Mouse (Mus musculus) right cerebral cortex, postnatal 14 days (tissue): ENCODE results near the gene Dner.
A peak's percentile ranks its signal among the peaks of the same experiment; 100 is the strongest.
"Not testable (repeated sequence)": the region's sequence is repeated elsewhere in the genome, so short reads cannot be mapped to it uniquely, and the experiment has no call there.

Source experiments
- DNase-seq: peaks from one replicate; pipeline ENCODE4 v3.0.0; 2022

The Dner gene

DNA sequence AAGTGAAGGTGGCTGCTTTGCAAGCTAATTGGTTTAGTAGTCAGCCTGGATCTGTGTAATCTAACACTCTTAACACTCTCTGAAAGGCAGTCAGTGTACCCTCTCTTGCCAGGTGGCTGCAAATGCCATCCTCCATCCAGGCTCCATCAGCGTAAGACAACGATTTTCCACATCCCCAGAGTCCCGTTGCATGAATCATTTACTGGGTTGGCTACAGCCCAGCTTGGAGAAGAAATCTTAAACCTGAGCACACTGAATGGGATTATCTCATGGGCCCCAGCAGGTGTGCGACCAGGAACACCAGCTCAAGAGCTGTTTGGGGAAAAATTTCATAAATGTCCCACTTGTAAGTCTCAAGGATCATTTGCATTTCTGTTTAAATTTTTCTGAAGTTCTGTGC is 308.4 kb downstream of the Dner start:
- DNase-seq: peak; percentile 17

DNA sequence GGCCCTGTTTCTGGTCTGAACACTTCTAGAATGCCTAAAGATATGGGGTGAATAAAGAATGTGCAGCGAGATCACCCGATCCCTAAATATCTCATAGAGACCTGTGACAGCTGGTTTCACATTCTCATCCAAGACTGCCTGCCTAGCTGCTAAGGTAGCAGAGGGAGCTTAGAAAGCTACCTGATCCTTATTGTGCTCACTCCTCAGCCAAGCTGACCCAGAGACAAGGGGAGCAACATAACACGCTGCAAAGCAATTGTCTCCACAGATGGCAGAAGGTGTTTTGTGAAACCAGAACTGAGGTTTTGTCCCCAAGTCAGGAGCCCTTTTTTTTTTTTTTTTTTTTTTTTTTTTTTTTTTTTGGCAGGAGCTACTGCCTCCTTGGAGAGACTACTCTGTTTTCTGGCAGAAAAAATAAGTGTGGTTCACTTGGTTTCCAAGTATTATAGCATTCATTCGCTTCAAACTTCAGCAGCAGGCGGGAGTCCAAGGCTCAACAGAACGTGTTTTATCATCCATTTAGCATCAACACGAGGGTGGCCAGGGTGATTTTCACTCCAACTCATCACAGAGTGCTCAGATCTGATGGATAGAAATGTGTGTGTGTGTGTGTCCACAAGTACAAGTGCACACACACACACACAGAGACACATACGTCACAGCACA is 309.4 kb downstream of the Dner start:
- peak; percentile 32 for DNase-seq

DNA sequence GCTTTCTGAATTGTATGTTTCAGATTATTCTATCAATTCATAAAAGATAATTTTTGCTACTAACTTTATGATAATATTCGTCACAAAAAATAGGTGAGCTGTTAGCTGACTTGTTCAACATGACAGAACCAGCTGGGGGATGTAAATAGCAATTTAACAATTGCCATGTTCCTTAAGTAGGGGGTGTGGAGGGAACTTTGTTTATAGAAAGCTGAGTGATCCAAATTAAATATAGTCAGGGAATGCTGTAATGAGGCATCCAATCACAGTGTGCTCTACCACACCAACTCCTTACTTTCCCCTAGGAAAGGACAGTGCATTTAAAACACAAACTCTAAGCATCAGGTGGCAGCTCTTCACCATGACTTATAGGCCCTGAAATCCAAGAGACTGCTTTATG is 313.3 kb downstream of the Dner start:
- no peak for DNase-seq

DNA sequence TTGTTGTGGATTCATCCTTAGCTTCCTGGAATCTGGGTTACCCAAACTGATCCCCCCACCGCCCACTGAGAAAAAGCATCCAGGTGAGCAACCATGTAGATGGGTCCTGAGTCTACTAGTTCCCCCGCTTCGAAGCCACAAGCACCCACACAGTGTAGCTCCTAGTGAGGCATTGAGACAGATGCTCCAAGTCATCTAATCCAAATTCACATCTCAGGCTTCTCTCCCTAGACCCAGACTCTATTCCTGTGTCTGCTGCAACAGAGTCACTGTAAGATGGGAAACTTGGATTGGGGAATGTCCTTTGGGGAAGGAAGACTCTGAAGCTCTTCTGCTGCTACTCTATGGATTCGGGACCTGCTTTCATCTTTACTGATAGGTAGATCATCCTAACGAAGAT is 314.0 kb downstream of the Dner start:
- no peak for DNase-seq

DNA sequence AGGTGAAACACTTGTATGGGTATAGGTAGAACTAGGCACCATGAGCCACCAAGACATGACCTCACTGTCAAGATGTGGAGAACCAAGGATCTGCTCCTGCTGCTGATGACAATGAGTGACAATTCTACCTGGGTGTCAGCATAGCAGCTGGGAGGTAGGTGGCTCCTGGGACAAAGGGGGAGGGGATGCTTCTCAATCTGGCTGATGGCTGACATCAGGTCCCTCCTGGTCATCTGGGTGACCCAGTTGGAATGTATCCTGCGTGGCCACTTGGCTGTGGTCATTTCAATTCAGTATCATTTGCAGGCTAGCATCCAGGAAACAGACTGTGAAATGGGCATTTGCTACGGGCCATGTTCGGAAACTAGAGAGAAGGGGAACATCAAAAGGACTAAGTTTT is 315.1 kb downstream of the Dner start:
- no peak for DNase-seq

DNA sequence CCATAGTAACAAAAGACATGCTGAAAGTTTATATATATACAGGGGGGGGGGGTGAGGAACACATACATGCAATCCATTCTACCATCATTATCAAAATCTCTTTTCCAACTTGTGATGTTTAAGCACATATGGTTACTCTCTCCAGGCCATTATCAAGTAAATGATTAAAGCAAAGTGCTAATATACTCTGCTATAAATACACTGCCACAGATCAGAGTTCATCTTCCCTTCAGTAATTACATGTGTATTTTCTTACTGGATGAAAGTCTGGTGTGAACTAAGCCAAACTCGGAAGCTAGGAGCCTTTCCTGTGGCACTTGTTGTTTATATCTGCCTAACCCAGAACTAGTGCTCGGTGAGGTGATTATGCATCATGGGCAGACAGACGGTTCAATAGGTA is 328.3 kb downstream of the Dner start:
- DNase-seq: no peak

DNA sequence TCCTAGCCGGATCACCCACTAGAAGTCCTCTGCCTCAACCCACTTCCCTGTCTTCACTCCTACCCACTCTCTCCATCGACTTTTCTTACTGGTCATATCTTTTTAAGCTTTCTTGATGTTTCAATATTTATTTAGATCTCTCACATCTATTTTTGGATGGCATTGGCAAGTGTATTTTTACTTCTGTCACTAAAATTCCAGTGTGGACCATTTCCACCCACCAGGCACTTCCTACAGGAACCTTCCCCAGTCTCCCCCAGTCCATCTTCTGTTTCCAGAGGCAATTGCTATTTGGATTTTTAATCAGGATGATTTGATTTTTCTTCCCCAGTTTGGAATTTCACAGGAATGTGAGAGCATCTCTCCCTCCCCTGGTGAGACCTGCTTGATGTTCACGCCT is 329.5 kb downstream of the Dner start:
- DNase-seq: no peak

DNA sequence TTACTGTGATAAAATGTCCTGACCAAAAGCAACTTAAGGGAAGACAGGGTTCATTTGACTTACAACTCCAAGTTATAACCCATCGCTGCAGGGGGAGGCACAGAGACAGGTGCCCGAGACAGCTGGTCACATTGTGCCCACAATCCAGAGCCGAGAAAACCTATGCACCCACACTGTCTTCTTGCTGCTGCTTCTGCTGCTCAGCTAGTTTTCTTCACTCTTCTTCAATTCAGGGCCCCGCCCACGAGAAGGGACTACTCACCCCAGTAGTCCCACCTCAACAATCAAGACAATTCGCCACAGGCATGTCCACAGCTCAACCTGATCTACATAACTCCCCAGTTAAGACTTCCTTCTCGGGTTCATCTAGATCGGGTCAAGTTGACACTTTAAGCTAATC is 332.1 kb downstream of the Dner start, which contains the start of gene Pid1:
Gene Pid1, minus strand, starts transcription at position 214 of the 400 bp plus-strand sequence.
- DNase-seq: no peak

DNA sequence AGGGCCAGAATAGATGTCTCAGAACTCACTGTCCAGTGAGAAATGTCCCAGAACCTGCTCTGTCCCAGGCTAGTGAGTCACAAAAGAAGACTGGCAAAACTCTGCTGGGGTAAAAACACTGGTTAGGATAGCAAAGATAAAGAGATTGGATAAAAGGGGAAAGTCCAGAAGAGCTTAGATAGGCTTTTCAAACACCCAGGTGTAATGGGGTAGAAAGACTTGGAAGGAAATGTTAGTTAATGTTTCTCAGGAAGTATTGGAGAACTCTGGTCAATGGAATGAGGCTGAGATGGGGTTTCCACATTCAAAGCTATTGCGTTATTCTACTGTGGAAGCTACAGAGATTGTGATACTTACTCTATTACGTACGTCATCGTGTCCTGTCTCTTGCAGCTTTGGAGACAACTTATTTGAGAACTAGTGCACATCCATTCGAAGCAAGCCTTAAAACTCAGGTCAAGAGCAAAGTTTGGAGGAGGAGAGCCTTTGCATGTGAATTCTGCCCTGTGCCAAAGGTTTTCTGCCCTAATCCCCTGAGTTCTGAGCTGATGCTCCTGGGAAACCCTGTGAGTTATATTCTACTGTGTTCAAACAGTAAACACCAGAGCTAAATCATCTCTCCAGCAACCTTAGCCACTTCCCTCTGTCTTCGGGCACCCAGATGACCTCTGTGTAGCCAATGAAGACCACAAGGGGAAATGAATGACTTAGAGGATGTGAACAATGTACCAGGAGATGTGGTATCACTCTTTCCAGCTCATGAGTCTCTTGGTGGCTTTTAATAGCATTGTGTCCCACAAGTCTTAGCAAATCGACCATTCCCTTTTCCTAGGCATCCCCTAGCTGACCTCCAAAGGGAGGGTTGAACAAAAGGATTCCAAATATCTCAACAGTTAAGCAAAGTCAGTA is 333.1 kb downstream of the Dner start:
- DNase-seq: no peak

DNA sequence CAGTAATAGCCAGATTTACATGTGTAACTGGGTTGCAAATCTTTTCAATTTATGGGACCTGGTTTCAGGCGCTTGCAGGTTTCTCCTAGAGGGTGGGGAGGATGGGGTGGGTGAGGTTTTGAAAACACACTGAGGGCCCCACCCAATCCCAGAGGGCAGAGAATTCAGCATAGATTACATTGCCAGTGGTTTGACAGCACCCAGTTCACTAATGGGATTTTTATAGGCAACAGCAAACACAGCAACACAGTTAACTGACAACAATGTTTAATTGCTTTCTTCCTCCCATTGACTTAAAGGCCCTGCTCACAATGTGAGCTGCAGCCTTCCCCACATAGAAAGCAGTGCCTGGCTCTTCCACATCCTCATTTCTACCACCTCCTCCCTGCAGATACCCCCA is 333.8 kb downstream of the Dner start:
- no peak for DNase-seq

DNA sequence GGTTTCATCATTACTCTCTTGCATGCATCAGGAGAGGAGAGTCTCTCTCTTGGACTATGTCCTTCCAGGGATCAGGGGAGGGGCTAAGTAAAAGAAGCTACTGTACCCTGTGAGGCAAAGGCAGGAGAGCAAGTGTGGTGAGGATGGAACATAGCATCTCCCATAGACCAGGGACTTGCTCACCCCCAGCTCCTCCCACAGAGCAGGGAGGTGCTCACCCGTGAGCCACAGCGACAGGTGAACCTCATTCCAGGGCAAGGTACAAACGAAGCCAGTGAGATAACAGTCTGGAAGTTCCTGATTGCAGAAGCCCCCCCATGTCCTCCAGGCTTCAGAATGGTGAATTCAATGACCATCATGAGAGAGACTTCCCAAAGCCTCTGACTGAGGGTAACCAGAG is 334.6 kb downstream of the Dner start:
- no peak for DNase-seq

DNA sequence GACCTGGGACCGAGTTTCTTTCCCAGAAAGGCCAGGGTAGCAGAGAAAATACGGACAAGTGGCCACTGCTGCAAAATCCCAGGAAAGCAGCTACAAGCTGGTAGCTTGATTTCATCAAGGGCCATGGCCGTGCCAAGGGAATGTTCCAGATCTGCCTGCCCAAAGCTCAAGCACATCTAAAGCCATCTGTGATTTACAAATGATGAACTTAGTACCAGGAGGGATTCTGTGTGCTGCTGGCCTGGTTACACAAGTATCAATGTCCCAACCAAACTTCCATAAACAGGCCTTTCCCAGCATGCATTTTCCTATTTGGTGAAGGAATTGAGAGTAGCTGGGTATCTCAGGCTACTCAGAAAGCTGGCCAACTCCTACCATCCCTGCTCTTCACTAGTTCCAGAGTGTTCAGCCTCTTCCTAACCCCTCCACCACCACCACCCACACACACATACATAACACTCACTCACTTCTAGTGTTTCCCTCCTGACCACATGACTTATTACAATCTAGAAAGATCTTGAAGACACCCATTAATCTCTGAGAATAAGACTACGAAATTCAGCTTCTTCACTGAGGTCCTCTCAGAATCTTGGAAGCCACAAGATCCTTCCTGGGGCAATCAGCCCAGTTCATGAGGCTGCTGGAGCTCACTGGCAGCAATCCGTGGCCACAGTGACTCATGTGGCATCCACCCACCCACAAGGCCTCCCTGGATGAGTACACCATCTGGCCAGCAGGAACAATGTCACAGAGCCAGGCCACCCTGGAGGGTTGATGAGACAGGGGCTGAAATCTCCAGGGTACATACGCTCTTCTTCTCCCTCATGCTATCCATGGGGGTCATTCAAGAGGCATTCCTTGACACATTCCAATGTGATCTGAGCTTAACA is 336.2 kb downstream of the Dner start:
- DNase-seq: no peak

DNA sequence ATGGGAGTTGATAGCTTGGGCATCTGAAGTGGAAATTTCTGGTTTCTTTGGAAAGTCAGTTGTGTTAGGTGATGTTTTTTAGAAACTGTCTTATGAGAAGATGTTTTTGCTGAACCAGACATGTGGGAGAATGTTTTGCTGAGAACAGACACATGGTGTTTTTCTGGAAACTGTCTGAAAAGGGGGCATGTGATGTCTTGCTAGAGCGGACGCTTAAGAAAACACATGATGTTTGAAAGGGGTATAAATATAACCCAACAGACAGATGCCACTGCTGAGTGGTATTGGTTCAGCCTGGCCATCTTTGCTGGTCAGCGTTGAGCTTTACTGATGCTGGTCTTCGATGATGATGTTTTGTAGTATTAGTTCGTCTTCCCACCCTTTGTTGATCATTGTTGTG is 338.8 kb downstream of the Dner start:
- no peak for DNase-seq

DNA sequence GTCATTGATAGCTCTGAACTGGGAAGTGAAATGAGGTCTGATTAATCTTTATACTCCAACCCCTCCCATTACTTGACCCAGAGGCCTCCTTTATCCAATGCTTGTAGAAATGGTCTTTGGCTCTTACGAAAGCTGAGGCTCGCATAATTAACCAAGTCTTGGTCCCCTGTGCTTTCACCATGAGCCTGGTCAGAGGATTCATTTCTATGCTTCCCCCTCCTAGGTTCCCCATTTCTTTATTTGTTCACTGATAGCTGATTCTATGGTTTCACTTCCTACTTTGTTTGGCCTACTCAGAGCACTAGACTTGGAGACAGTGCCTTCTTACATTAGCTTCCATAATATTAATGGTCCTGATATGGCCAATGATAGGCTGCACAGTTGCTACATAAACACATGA is 345.8 kb downstream of the Dner start:
- no peak for DNase-seq

DNA sequence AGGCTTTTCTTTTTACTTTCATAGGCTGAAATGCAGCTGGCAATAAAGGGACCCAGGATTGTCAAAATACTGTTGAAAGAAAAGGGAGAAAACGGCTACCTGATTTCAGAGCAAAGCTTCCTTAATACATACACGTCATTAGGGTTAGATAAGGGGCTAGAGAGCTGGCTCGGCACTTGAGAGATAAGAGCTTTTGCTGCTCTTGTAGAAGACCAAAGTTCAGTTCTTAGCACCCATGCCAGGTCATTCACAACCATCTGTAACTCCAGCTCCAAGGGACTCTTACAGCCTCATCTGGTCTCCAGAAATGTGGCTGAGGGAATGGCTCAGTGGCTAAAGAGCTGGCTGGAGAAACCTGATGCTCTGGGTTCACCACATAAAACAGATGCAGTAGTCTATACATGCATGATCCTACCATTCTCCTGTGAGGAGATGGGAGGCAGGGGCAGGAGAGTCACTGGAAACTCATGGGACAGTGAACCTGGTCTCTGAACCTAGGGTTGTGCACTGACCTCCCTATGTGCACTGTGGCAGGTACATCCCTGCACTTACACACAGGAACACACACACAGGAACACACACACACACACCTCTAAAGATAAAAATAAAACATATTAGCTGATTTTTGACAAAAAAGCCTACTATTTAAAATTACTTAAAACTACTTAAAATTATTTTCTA is 348.1 kb downstream of the Dner start:
- no peak for DNase-seq

DNA sequence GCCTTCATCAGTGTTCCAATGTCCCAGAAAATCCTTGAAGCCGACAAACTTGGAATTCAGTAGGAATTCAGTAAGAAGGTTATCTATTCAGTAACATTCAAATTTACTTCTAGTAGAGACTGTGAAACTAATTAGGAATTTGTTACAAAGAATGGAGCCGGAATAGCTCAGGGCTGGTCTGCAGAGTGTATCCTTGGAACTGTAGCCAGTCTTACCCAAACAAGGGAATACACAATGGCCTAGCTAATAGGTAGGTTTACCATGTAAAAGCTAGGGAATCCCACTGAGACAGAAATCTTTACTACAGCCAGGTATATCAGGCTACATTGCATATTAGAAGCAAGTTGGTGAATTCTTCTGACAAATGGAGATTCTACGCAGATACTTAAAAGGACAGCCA is 363.2 kb downstream of the Dner start:
- not testable (repeated sequence) for DNase-seq

DNA sequence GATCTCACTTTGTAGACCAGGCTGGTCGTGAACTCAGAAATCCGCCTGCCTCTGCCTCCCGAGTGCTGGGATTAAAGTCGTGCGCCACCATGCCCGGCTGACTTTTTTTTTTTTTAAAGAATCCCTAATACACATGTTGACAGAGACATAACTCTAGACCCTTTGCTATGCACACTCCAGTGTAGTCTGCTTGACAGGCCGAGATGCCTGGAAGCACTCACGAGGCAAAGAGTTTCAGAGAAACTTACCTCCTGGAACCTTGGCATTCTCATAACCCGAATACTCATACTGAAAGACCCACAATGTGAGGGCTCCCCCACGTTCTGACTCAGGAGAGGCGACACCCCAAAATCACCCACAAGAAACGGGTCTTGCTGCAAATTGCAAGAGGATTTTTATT is 364.2 kb downstream of the Dner start:
- not testable (repeated sequence) for DNase-seq

DNA sequence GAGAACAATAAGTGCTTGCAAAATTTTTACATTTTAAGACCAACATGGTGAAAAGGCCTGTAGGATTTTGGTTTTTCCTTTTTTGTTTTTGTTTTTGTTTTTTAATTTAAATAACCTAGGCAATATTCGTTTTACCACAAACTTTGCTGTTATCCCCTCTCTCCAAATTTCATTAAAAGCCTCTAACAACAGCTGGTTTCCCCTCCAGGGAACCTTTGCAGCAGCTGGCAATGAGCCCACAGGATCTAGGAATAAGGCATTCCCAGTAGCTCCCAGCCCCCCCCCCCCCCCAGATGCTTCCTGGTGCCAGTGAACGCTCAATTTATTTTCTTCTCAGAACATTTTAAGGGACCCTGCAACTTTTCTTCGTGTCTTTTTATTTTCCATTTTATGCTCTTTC is 370.7 kb downstream of the Dner start:
- DNase-seq: peak; percentile 11

DNA sequence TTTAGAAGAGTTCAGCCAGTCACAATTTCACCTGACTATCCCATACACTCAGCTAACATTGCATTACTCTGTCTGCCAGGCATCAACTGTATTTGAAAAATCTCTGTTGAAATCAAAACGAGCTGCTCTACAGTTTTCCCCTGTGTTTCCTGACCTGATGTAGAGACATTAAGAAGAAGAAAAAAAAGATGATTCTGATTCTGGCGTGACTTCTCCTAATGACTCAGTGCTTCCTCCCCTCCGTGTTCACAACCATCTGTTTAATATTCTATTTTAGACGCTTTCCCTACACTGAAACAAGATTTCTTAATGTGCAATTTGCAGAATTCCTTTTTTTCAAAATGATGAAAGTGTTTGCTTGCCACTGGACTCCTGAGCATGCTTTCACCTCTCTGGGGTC is 374.7 kb downstream of the Dner start:
- no peak for DNase-seq
